Mouse (Mus musculus): ENCODE results near the gene Heatr4. TPM values are rescaled to one million over a fixed set of nuclear protein-coding genes. Genes with fewer than 3 reads are reported as not detected.

Gene Heatr4
- total and polyA plus RNA-seq, 2 experiments from 2014 or later, result 0.05 TPM; not detected in 1

DNA sequence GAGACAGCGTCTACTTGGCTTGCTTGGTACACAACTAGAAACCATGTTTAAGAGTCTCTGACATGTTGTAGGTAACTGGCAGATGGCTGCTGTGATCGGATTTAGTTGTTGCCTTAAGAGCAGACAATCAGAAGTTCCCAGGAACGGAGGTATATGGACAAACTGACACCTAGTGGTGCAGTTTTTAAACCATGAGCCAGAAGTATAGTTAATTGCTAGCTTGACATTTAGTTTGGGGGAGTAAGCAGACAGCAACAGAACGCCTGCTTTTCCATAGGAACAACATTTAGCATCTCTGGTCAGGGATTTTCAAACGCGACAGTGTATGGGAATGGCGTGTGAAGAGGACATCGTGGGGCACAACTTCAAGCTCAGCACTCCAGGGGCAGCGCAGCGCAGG, 47.1 kb downstream of the Heatr4 start:
- Histone ChIP-seq H3K9me3 (ENCODE audit: low read length) (no peaks in the 10 kb centered on the region), H3K27me3 (ENCODE audit: insufficient read depth, low read length) (no peaks in the 10 kb centered on the region), H3K27ac (ENCODE audit: low read depth, low read length) (no peak overlapping the region), H3K4me2 (ENCODE audit: low read depth, low read length, poor library complexity, severe bottlenecking) (no peak overlapping the region), H3K4me1 (ENCODE audit: insufficient read depth, low read length) (no peaks in the 10 kb centered on the region), H3K4me3 (ENCODE audit: low read depth, low read length) (no peak overlapping the region), H3K36me3 (ENCODE audit: insufficient read depth, low read length) (no peaks in the 10 kb centered on the region), H3K9ac (replicated peaks; ENCODE audit: low read length, poor library complexity, severe bottlenecking) (no peak overlapping the region)
- TF ChIP-seq CTCF (IDR thresholded peaks at IDR 0.05), result peak; percentile 38
- ATAC-seq (ENCODE audit: low FRiP score) (no peak), DNase-seq (ENCODE audit: low spot score) (no peak)
- 68% methylated on average over 10 of the region's 10 CpGs for WGBS

DNA sequence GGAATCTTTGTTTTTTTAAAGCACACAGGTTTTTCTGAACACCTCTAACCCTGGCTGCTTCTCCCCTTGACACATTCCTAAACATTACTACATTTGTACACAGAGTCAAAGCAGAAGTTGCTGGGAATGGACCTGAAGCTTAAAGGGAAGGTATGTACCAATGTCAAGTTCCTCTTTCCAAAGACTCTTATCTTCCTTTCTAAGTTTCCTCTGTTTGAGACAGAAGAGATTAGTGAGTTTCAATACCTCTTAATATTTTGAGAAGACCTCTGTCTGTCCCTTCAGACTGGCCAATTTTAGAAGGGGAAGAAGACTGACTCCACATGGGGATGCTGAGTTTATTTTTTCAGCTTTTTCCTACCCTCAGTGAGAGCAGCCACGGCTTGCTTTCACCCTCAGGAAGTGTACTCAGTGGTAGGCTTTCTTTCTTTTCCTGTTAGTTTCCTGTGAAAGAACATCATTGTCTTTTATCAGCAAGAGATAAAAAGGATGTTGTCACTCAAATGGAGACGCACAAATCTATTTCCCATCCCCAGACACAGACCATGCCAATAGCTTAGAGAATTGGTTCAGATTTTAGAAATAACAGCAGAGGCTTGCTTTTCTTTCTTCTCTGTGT, 55.4 kb downstream of the Heatr4 start:
- H3K4me2 ChIP-seq (ENCODE audit: low read depth, low read length, poor library complexity, severe bottlenecking), result no peak overlapping the region
- no peak overlapping the region for H3K27ac ChIP-seq (ENCODE audit: low read depth, low read length)
- H3K9ac ChIP-seq (replicated peaks; ENCODE audit: low read length, poor library complexity, severe bottlenecking), result no peak overlapping the region
- 23% methylated on average over 2 of the region's 2 CpGs for whole genome bisulfite sequencing
- no peaks in the 10 kb centered on the region for H3K27me3 ChIP-seq (ENCODE audit: insufficient read depth, low read length)
- no peaks in the 10 kb centered on the region for H3K4me1 ChIP-seq (ENCODE audit: insufficient read depth, low read length)
- H3K36me3 ChIP-seq (ENCODE audit: insufficient read depth, low read length), result no peaks in the 10 kb centered on the region
- H3K9me3 ChIP-seq (ENCODE audit: low read length), result no peaks in the 10 kb centered on the region
- ATAC-seq (ENCODE audit: low FRiP score) (no peak), DNase-seq (ENCODE audit: low spot score) (no peak)
- H3K4me3 ChIP-seq (ENCODE audit: low read depth, low read length), result no peak overlapping the region
- TF ChIP-seq CTCF (IDR thresholded peaks at IDR 0.05), result no peak

DNA sequence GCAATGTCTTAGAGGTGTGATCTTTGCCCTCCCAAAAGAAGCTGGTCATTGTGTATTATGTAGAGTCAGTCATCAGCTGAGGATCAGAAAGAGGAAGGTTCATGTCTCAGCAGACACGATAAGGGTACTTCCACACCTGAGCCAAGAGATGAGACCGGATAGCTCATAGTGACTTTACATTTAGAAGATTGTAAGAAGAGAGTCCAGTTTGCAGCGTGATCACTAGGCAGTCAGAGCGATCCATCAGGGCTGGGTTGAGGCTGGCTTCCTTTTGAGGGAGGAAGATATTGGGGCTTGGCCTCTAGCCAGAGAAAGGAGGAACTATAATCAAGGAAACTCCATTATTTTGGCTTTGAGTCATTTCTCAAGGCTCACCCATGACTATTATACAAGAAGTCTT, 56.9 kb downstream of the Heatr4 start:
- Histone ChIP-seq H3K4me2 (ENCODE audit: low read depth, low read length, poor library complexity, severe bottlenecking) (no peak overlapping the region), H3K9me3 (ENCODE audit: low read length) (no peaks in the 10 kb centered on the region), H3K9ac (replicated peaks; ENCODE audit: low read length, poor library complexity, severe bottlenecking) (no peak overlapping the region), H3K4me1 (ENCODE audit: insufficient read depth, low read length) (no peaks in the 10 kb centered on the region), H3K27ac (ENCODE audit: low read depth, low read length) (no peak overlapping the region), H3K27me3 (ENCODE audit: insufficient read depth, low read length) (no peaks in the 10 kb centered on the region), H3K4me3 (ENCODE audit: low read depth, low read length) (no peak overlapping the region), H3K36me3 (ENCODE audit: insufficient read depth, low read length) (no peaks in the 10 kb centered on the region)
- DNase-seq (ENCODE audit: low spot score) (no peak), ATAC-seq (ENCODE audit: low FRiP score) (no peak)
- no peak for TF ChIP-seq CTCF (IDR thresholded peaks at IDR 0.05)
- 82% methylated on average over 4 of the region's 4 CpGs for WGBS

DNA sequence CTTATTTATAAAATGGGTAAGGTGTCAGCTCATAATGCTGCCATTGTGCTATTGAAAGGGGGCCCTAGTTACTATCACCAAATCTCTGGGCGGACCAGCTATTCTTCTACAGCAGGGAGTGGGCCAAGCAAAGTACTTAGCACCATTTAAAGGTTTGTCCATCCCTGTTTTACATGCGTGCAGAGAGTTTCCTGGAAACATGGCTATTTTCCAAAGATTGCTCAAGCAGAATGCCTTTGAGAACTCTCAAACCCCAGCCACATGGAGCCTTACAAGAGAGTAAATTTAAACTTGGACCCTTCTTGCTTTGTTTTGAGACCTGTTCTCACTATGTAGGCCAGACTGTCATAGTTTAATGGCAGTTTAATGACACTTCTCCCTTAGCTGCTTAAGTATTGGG, 58.6 kb downstream of the Heatr4 start:
- H3K4me1 ChIP-seq (ENCODE audit: insufficient read depth, low read length), result no peaks in the 10 kb centered on the region
- TF ChIP-seq CTCF (IDR thresholded peaks at IDR 0.05), result no peak
- H3K27me3 ChIP-seq (ENCODE audit: insufficient read depth, low read length), result no peaks in the 10 kb centered on the region
- WGBS, result 62% methylated on average over 2 of the region's 2 CpGs
- H3K4me2 ChIP-seq (ENCODE audit: low read depth, low read length, poor library complexity, severe bottlenecking), result no peak overlapping the region
- H3K4me3 ChIP-seq (ENCODE audit: low read depth, low read length), result no peak overlapping the region
- no peaks in the 10 kb centered on the region for H3K9me3 ChIP-seq (ENCODE audit: low read length)
- DNase-seq (ENCODE audit: low spot score) (no peak), ATAC-seq (ENCODE audit: low FRiP score) (no peak)
- H3K9ac ChIP-seq (replicated peaks; ENCODE audit: low read length, poor library complexity, severe bottlenecking), result no peak overlapping the region
- no peak overlapping the region for H3K27ac ChIP-seq (ENCODE audit: low read depth, low read length)
- no peaks in the 10 kb centered on the region for H3K36me3 ChIP-seq (ENCODE audit: insufficient read depth, low read length)

- DNase-seq (ENCODE audit: low spot score) (no peak), ATAC-seq (ENCODE audit: low FRiP score) (no peak)
- H3K4me1 ChIP-seq (ENCODE audit: insufficient read depth, low read length), result no peaks in the 10 kb centered on the region
- TF ChIP-seq CTCF (IDR thresholded peaks at IDR 0.05), result no peak
- no peak overlapping the region for H3K9ac ChIP-seq (replicated peaks; ENCODE audit: low read length, poor library complexity, severe bottlenecking)
- H3K4me3 ChIP-seq (ENCODE audit: low read depth, low read length), result no peak overlapping the region
- no peaks in the 10 kb centered on the region for H3K27me3 ChIP-seq (ENCODE audit: insufficient read depth, low read length)
- H3K9me3 ChIP-seq (ENCODE audit: low read length), result no peaks in the 10 kb centered on the region
- no peak overlapping the region for H3K4me2 ChIP-seq (ENCODE audit: low read depth, low read length, poor library complexity, severe bottlenecking)
- H3K27ac ChIP-seq (ENCODE audit: low read depth, low read length), result no peak overlapping the region
- no peaks in the 10 kb centered on the region for H3K36me3 ChIP-seq (ENCODE audit: insufficient read depth, low read length)
- WGBS, result 73% methylated on average over 7 of the region's 7 CpGs
Measured at GRCm38 (mm10) chr12:83925160-83925703, 59.4 kb downstream of the Heatr4 start.

GRCm38 (mm10) chr12:83924332-83924731, 60.3 kb downstream of the Heatr4 start:
- Histone ChIP-seq H3K36me3 (ENCODE audit: insufficient read depth, low read length) (no peaks in the 10 kb centered on the region), H3K4me3 (ENCODE audit: low read depth, low read length) (no peak overlapping the region), H3K9me3 (ENCODE audit: low read length) (no peaks in the 10 kb centered on the region), H3K4me2 (ENCODE audit: low read depth, low read length, poor library complexity, severe bottlenecking) (no peak overlapping the region), H3K9ac (replicated peaks; ENCODE audit: low read length, poor library complexity, severe bottlenecking) (no peak overlapping the region), H3K27me3 (ENCODE audit: insufficient read depth, low read length) (no peaks in the 10 kb centered on the region), H3K4me1 (ENCODE audit: insufficient read depth, low read length) (no peaks in the 10 kb centered on the region), H3K27ac (ENCODE audit: low read depth, low read length) (no peak overlapping the region)
- DNase-seq (ENCODE audit: low spot score) (no peak), ATAC-seq (ENCODE audit: low FRiP score) (no peak)
- no peak for TF ChIP-seq CTCF (IDR thresholded peaks at IDR 0.05)
- 63% methylated on average over 3 of the region's 3 CpGs for WGBS
